Mouse (Mus musculus): ENCODE measurements around the gene Gm20388. TPM values are rescaled to one million over a fixed set of nuclear protein-coding genes. Genes with fewer than 3 reads are reported as not detected.

Gene Gm20388
- polyA plus RNA-seq, 1 experiment from 2014 or later: 2.5 TPM

DNA sequence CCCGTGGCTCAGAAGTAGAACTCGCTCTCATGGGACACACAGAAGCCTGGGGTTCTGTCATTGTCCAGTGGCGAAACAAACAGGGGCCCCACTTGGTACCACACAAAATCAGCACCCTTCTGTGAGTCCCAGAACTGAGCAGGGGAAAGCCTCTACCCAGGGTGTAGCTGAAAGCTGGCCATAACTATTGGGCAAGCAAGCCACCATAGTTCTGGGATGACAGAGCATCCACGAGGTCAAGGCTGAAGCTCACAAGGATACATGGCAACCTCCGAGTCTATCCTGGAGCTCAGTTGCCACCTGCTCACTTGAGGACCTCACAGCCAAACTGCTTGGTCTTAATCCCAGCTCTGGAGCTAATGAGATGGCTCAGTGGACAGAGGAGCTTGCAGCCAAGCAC, 270.6 kb downstream of the Gm20388 start:
- H3K27me3 ChIP-seq (ENCODE audit: low read depth, poor library complexity, severe bottlenecking): peaks cover 24% of the 10 kb centered on the region
- WGBS: 89% methylated on average over 5 of the region's 5 CpGs
- no peaks in the 10 kb centered on the region for H3K9me3 ChIP-seq (replicated peaks)
- no peaks in the 10 kb centered on the region for H3K36me3 ChIP-seq
- H3K4me3 ChIP-seq: no peak overlapping the region
- H3K4me1 ChIP-seq: peaks cover 72% of the 10 kb centered on the region
- peak overlapping the region; percentile 32; the same call in 1 of the 2 replicates for H3K27ac ChIP-seq
- no peak for DNase-seq (ENCODE audit: low spot score)

DNA sequence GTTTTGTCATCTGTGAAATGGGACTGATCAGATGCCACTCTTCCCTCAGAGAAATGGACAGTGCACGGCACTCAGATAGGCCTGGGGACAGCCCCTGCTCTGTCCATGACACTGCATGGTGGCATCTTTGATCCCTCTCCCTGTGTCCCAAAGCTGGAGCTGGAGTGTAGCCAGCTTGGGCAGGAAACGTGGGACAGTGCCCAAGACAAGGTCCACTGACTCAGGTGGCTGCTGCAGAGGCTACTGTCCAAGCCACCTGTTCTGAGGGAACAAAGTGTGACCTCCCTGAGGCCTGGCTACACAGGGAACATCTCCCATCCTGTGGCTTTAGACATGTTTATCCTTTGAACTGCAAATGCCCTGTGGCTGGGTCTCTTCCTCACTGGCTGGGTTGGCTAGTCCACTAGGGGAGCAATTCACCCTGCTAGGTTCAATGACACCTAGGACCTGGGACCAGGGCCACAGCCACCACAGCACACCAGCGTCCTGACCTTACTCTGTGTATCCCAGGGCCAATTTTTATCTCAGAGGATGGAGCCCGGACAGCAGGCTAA, 271.3 kb downstream of the Gm20388 start:
- no peaks in the 10 kb centered on the region for H3K36me3 ChIP-seq
- no peak overlapping the region for H3K4me3 ChIP-seq
- no peak for DNase-seq (ENCODE audit: low spot score)
- peaks cover 72% of the 10 kb centered on the region for H3K4me1 ChIP-seq
- H3K27ac ChIP-seq: 0 out of 2 replicates have a peak overlapping the region, but pooled peaks have one; percentile 21
- no peaks in the 10 kb centered on the region for H3K9me3 ChIP-seq (replicated peaks)
- peaks cover 19% of the 10 kb centered on the region for H3K27me3 ChIP-seq (ENCODE audit: low read depth, poor library complexity, severe bottlenecking)
- WGBS: 79% methylated on average over 4 of the region's 4 CpGs

DNA sequence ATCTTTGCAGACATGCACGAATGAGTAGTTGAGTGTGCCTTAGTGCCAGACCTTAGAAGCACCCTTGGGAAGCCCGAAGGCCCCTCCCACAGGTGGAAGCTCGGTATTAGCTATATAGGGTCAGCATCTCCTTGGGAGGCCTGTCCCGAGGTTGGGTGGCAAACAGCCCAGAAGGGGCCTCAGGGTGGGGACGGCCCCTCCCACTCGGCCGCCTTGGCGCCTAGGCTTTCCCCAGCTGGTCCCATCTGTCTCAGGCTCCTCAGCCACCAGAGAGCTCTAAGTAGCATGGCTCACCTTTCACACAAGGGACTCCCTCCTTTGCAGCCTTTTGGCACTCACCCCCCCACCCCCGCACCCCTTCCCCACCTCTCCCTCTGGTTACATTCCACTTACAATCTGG, 273.7 kb downstream of the Gm20388 start:
- Histone ChIP-seq H3K4me1 (peaks cover 61% of the 10 kb centered on the region), H3K4me3 (0 out of 2 replicates have a peak overlapping the region, but pooled peaks have one; percentile 26), H3K9me3 (replicated peaks) (no peaks in the 10 kb centered on the region), H3K27me3 (ENCODE audit: low read depth, poor library complexity, severe bottlenecking) (peaks cover 8% of the 10 kb centered on the region), H3K36me3 (no peaks in the 10 kb centered on the region), H3K27ac (peak overlapping the region; percentile 84)
- DNase-seq (ENCODE audit: low spot score): no peak
- WGBS: 23% methylated on average over 9 of the region's 9 CpGs

DNA sequence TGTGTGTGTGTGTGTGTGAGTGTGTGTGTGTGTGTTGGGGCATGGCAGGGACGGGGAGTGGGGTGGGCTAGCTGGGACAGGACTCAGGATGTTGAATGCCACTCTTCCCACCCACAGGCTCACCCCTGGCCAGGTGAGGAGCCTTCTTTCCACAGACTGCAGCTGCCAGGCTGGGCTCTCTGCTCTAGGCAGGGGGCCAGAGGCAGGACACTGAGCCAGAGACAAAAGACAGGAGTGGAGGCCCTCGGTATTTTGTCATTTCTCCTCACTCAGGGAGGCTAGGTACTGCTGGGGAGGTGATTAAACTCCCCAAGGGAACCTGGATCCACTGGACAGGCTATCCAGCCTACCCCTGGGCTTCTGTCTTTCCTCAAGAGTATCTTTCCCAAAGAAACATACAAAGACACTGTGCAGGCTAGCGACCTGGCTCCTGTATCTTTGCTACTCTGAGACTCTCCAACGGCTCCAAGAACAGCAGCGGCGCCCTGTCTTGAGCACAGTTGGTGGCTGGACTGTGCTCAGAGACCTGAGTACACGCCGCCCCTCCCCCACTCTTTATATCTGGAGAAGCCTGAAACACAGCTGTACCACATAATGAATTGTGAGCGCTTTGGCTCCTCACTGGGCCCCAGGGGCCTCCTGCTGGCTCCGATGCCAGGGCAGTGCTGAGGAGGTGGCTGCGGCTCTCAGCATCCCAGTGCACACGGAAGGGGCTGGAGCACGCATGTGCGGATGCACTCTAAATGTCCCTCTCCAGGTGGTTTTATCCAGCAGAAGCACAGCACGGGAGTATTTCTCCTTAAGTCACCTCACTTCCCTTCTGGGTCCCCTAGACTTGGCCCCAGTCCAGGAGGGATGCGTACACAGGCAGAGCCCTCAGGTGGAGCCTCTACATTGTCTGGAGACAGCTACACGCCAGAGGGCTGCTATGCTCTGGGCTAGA, 274.5 kb downstream of the Gm20388 start:
- DNase-seq (ENCODE audit: low spot score): peak; percentile 69
- WGBS: 38% methylated on average over 16 of the region's 17 CpGs
- H3K27ac ChIP-seq: peak overlapping the region; percentile 84
- H3K4me1 ChIP-seq: peaks cover 61% of the 10 kb centered on the region
- H3K9me3 ChIP-seq (replicated peaks): no peaks in the 10 kb centered on the region
- H3K27me3 ChIP-seq (ENCODE audit: low read depth, poor library complexity, severe bottlenecking): peaks cover 8% of the 10 kb centered on the region
- peak overlapping the region; percentile 26 for H3K4me3 ChIP-seq
- H3K36me3 ChIP-seq: no peaks in the 10 kb centered on the region

DNA sequence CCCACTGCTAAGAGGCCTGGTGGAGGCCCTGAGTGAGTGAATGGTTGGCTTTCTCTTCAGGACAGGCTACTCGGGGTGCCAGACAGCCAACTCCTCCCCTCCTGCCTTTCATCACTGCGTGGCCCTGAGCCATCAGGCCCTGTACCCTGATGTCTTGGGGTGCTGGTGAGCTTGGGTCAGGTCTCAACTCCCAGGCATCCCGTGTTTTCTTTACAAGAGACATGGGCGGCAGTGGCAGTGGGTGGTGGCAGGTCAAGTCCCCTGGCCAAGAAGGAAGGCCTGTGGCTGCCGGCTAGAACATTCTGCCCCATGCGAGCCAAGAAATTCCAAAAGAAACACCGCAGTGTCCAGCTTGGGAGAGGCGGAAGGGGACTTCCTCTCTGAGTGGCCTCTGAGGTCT, 275.8 kb downstream of the Gm20388 start:
- peaks cover 3% of the 10 kb centered on the region; the same call in 1 of the 2 replicates for H3K27me3 ChIP-seq (ENCODE audit: low read depth, poor library complexity, severe bottlenecking)
- H3K27ac ChIP-seq: peak overlapping the region; percentile 84
- H3K4me3 ChIP-seq: no peak overlapping the region
- no peak for DNase-seq (ENCODE audit: low spot score)
- peaks cover 66% of the 10 kb centered on the region for H3K4me1 ChIP-seq
- no peaks in the 10 kb centered on the region for H3K9me3 ChIP-seq (replicated peaks)
- no peaks in the 10 kb centered on the region for H3K36me3 ChIP-seq
- WGBS: 60% methylated on average over 8 of the region's 8 CpGs

DNA sequence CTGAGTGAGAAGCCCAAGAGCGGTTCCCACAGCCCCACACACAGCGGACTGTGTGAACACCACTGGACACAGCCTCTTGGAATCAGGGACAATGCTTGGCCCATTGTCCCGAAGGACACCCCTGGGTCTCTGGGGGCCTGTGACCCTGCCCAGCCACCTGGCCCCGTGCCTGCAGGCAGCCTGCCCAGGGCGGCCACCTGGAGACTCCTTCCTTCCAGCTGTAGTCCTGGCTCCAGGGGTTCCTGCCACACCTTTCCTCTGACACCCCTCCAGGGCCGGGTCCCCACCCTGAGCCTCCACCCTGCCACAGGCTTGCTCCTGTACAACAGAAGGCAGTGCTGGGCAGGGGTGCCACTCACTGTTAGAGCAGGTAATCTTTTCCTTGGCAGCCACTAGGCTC, 277.9 kb downstream of the Gm20388 start:
- peak overlapping the region; percentile 48 for H3K27ac ChIP-seq
- DNase-seq (ENCODE audit: low spot score): no peak
- H3K9me3 ChIP-seq (replicated peaks): 0 out of 2 replicates have a peak, but pooled peaks cover 2% of the 10 kb centered on the region
- H3K36me3 ChIP-seq: no peaks in the 10 kb centered on the region
- no peaks in the 10 kb centered on the region; the same call in 1 of the 2 replicates for H3K27me3 ChIP-seq (ENCODE audit: low read depth, poor library complexity, severe bottlenecking)
- H3K4me1 ChIP-seq: peaks cover 73% of the 10 kb centered on the region
- 86% methylated on average over 6 of the region's 6 CpGs for WGBS
- H3K4me3 ChIP-seq: no peak overlapping the region

DNA sequence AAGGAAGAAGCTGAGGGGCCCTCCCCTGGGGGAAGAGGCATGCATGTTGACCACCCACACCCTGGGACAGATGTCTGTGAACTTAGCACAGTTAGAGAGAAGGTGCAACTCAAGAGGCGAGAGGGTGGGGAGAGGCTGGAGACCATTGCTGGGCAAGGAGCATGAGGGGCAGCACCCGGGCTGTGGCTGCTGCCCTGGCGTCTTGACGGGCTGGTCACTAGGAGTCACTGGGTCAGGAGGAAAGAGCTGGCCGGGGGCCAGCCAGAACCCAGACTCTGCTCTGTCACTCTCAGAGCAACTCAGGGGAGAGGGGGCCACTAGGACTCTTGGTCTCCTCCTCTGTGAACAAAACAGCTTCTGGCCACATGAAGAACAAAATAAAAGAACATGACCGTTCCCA, 278.8 kb downstream of the Gm20388 start:
- no peak for DNase-seq (ENCODE audit: low spot score)
- Histone ChIP-seq H3K27ac (peak overlapping the region; percentile 87), H3K36me3 (no peaks in the 10 kb centered on the region), H3K9me3 (replicated peaks) (0 out of 2 replicates have a peak, but pooled peaks cover 2% of the 10 kb centered on the region), H3K4me1 (peaks cover 65% of the 10 kb centered on the region), H3K27me3 (ENCODE audit: low read depth, poor library complexity, severe bottlenecking) (no peaks in the 10 kb centered on the region), H3K4me3 (no peak overlapping the region)
- 83% methylated on average over 6 of the region's 6 CpGs for WGBS

DNA sequence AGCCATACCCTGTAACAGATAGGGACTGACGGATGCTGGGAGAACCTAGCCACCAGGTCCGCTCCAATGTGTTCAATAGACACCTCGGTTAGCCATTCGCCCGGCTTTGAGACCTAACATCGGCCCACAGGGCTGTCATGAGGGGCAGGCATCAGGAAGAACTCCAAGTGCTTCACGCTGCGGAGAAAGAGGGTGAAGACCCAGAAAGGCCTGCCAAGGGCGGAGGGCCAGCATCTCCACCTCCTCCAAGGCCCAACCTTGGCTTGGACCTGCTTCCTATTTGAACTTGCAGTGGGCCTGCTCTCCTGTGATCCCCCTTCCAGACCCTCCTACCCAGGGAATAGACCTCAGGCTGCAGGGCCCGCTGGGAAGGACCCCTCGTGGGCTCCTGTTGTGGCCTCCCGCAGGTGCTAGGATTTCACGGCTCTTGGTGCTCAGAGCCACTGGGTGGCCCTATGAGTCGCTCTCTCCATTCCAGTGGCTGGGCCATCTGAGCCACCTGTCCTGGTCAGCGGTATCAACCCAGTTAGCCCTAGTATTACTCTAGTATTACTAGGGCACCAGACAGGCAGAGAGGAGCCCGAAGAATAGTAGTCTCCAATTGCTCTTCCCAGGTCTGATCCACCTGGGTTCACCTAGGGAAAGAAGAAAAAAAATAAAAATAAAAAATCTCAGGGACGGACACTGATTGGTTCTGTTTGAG, 279.6 kb downstream of the Gm20388 start:
- peak overlapping the region; percentile 87 for H3K27ac ChIP-seq
- 81% methylated on average over 17 of the region's 17 CpGs for WGBS
- no peak overlapping the region for H3K4me3 ChIP-seq
- H3K36me3 ChIP-seq: no peaks in the 10 kb centered on the region
- DNase-seq (ENCODE audit: low spot score): no peak
- H3K27me3 ChIP-seq (ENCODE audit: low read depth, poor library complexity, severe bottlenecking): no peaks in the 10 kb centered on the region
- 0 out of 2 replicates have a peak, but pooled peaks cover 2% of the 10 kb centered on the region for H3K9me3 ChIP-seq (replicated peaks)
- peaks cover 57% of the 10 kb centered on the region for H3K4me1 ChIP-seq

DNA sequence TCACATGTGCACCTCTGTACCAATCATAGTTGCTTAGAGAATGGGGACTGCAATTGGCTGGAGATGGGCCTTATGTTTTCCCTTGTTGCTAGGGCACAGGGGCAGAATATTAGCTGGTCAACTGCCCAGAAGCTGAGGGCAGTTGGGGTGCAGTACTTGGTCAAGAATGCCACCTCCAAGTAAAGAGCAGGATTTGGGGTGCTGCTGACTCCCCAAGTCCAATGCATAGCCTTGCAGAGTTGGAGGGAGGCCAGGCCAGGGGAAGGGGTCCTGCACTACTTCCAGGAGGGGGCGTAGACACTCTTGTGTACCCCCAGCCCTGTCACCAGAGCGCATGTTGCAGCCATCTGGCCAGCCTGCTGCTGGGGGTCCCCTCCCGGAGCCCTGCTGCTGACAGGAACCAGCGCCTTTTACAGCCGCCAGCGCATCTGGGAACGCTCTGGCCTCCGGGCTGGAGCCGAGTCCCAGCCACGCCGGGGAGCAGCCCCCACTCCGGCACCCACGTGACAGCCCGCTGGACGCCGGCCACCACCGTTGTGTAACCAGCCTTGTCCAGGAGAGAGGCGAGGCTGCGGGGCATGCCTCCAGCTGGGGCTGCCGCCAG, 280.3 kb downstream of the Gm20388 start:
- 0 out of 2 replicates have a peak, but pooled peaks cover 2% of the 10 kb centered on the region for H3K9me3 ChIP-seq (replicated peaks)
- 47% methylated on average over 20 of the region's 20 CpGs for WGBS
- peak; percentile 87 for DNase-seq (ENCODE audit: low spot score)

DNA sequence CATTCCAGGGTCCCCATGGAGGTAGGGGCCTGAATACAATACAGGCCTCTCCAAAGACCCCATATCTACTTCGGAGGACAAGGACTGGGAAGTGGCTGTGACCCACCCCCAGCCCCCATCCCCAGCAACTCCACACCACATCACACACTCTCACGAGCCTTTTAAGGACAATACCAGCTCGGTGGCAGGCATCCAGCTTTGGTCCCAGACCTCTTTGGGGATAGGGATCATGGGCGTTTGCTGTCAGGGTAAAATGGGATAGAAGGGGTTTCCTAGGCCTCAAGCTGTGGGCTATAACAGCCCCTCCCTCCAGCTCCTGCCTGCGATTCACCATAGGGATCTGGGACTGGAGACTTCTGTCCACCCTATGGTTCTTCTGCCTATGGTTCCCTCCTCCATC, 281.0 kb downstream of the Gm20388 start:
- Histone ChIP-seq H3K36me3 (no peaks in the 10 kb centered on the region), H3K27me3 (ENCODE audit: low read depth, poor library complexity, severe bottlenecking) (no peaks in the 10 kb centered on the region), H3K27ac (peak overlapping the region; percentile 87), H3K4me3 (peak overlapping the region; percentile 37; the same call in 1 of the 2 replicates), H3K9me3 (replicated peaks) (0 out of 2 replicates have a peak, but pooled peaks cover 2% of the 10 kb centered on the region), H3K4me1 (peaks cover 43% of the 10 kb centered on the region)
- 90% methylated on average over 5 of the region's 5 CpGs for WGBS
- DNase-seq (ENCODE audit: low spot score): no peak

More for the DNA sequence above, 280.3 kb downstream of the Gm20388 start:
- no peaks in the 10 kb centered on the region for H3K27me3 ChIP-seq (ENCODE audit: low read depth, poor library complexity, severe bottlenecking)
- H3K4me1 ChIP-seq: peaks cover 51% of the 10 kb centered on the region
- H3K36me3 ChIP-seq: no peaks in the 10 kb centered on the region
- H3K27ac ChIP-seq: peak overlapping the region; percentile 87
- H3K4me3 ChIP-seq: peak overlapping the region; percentile 37

DNA sequence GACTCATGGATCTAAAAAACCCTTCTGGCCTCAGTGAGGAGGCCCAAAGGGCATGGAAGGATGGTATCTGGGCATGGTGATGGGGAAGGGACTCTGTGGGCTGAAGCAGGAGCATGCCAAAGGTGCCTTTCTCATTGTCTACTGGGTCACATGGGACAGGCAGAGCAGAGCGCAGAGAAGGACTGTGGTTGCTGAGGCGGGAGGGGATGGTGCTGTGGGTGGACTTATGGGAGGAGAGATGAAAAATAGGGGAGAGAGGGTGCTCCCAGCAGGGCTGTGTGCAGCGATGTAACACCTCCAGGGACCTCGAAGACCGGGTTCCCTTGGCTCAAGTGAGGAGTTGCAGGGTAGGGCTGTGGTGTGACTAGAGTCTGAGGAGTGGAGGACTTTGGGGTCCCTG, 281.5 kb downstream of the Gm20388 start:
- 0 out of 2 replicates have a peak, but pooled peaks cover 2% of the 10 kb centered on the region for H3K9me3 ChIP-seq (replicated peaks)
- H3K4me1 ChIP-seq: peaks cover 39% of the 10 kb centered on the region
- DNase-seq (ENCODE audit: low spot score): no peak
- H3K4me3 ChIP-seq: no peak overlapping the region
- WGBS: 96% methylated on average over 5 of the region's 5 CpGs
- peak overlapping the region; percentile 87 for H3K27ac ChIP-seq
- H3K27me3 ChIP-seq (ENCODE audit: low read depth, poor library complexity, severe bottlenecking): no peaks in the 10 kb centered on the region
- H3K36me3 ChIP-seq: no peaks in the 10 kb centered on the region

DNA sequence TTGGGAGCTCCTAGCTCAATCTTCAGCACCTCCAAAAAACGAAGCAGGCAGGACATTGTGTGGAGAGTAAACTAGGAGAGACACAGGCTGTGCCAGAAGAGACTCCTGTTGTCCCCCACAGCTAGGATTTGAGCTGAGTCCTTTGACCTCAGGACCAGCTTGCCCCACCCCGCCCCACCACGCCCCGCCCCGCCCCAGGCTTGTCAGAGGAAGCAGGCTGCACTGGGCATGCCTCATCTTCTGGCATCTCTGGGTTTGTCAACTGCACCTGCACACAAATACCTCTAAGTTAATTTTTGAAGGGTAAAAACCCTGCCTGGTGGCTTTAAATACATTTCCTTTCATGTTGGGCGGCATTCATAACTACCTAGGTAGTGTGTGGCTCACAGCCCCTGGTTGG, 290.7 kb downstream of the Gm20388 start:
- H3K36me3 ChIP-seq: no peaks in the 10 kb centered on the region
- H3K4me1 ChIP-seq: peaks cover 23% of the 10 kb centered on the region
- no peaks in the 10 kb centered on the region for H3K27me3 ChIP-seq (ENCODE audit: low read depth, poor library complexity, severe bottlenecking)
- no peak overlapping the region for H3K27ac ChIP-seq
- DNase-seq (ENCODE audit: low spot score): no peak
- H3K9me3 ChIP-seq (replicated peaks): peaks cover 7% of the 10 kb centered on the region; the same call in 1 of the 2 replicates
- no peak overlapping the region for H3K4me3 ChIP-seq
- WGBS: 84% methylated on average over 6 of the region's 6 CpGs
